Mouse (Mus musculus): Measurements from ENCODE around the gene Etv6. TPM values are rescaled to one million over a fixed set of nuclear protein-coding genes. Genes with fewer than 3 reads are reported as not detected.
A peak's percentile ranks its signal among the peaks of the same experiment; 100 is the strongest.

Gene Etv6
- polyA plus RNA-seq, 1 experiment = 25.8 TPM

GRCm38 (mm10) chr6:134202176-134202575 is 166.7 kb downstream of the Etv6 start:
- Histone ChIP-seq H3K27ac (ENCODE audit: insufficient read depth, low read length) (no peak overlapping the region), H3K4me1 (ENCODE audit: control insufficient read depth, insufficient read depth, low read length) (peaks cover 34% of the 10 kb centered on the region), H3K4me3 (ENCODE audit: insufficient read depth, low read length) (no peak overlapping the region)
- TF ChIP-seq CTCF (IDR thresholded peaks at IDR 0.05; ENCODE audit: borderline replicate concordance, insufficient read depth, low read length) = no peak
- TF ChIP-seq POLR2A (IDR thresholded peaks at IDR 0.05; ENCODE audit: low read depth, low read length) = no peak

GRCm38 (mm10) chr6:134205163-134205562 is 169.7 kb downstream of the Etv6 start:
- Histone ChIP-seq H3K4me3 (ENCODE audit: insufficient read depth, low read length) (no peak overlapping the region), H3K4me1 (ENCODE audit: control insufficient read depth, insufficient read depth, low read length) (peaks cover 30% of the 10 kb centered on the region), H3K27ac (ENCODE audit: insufficient read depth, low read length) (no peak overlapping the region)
- TF ChIP-seq POLR2A (IDR thresholded peaks at IDR 0.05; ENCODE audit: low read depth, low read length) (no peak), CTCF (IDR thresholded peaks at IDR 0.05; ENCODE audit: borderline replicate concordance, insufficient read depth, low read length) (no peak)

- peak overlapping the region; percentile 76 for H3K27ac ChIP-seq (ENCODE audit: insufficient read depth, low read length)
- peaks cover 27% of the 10 kb centered on the region for H3K4me1 ChIP-seq (ENCODE audit: control insufficient read depth, insufficient read depth, low read length)
- TF ChIP-seq CTCF (IDR thresholded peaks at IDR 0.05; ENCODE audit: borderline replicate concordance, insufficient read depth, low read length) = no peak
- TF ChIP-seq POLR2A (IDR thresholded peaks at IDR 0.05; ENCODE audit: low read depth, low read length) = no peak
- H3K4me3 ChIP-seq (ENCODE audit: insufficient read depth, low read length) = no peak overlapping the region
Observed at GRCm38 (mm10) chr6:134205726-134206125, 170.2 kb downstream of the Etv6 start.

- peaks cover 24% of the 10 kb centered on the region for H3K4me1 ChIP-seq (ENCODE audit: control insufficient read depth, insufficient read depth, low read length)
- no peak overlapping the region for H3K4me3 ChIP-seq (ENCODE audit: insufficient read depth, low read length)
- TF ChIP-seq POLR2A (IDR thresholded peaks at IDR 0.05; ENCODE audit: low read depth, low read length) (no peak), CTCF (IDR thresholded peaks at IDR 0.05; ENCODE audit: borderline replicate concordance, insufficient read depth, low read length) (no peak)
- peak overlapping the region; percentile 76 for H3K27ac ChIP-seq (ENCODE audit: insufficient read depth, low read length)
Observed at GRCm38 (mm10) chr6:134206251-134206650, 170.8 kb downstream of the Etv6 start.

- Histone ChIP-seq H3K4me3 (ENCODE audit: insufficient read depth, low read length) (no peak overlapping the region), H3K4me1 (ENCODE audit: control insufficient read depth, insufficient read depth, low read length) (peaks cover 24% of the 10 kb centered on the region), H3K27ac (ENCODE audit: insufficient read depth, low read length) (peak overlapping the region; percentile 21)
- TF ChIP-seq CTCF (IDR thresholded peaks at IDR 0.05; ENCODE audit: borderline replicate concordance, insufficient read depth, low read length) (no peak), POLR2A (IDR thresholded peaks at IDR 0.05; ENCODE audit: low read depth, low read length) (no peak)
Observed at GRCm38 (mm10) chr6:134207391-134208179, 172.1 kb downstream of the Etv6 start.

- Histone ChIP-seq H3K4me1 (ENCODE audit: control insufficient read depth, insufficient read depth, low read length) (peaks cover 24% of the 10 kb centered on the region), H3K27ac (ENCODE audit: insufficient read depth, low read length) (peak overlapping the region; percentile 21)
- no peak for TF ChIP-seq POLR2A (IDR thresholded peaks at IDR 0.05; ENCODE audit: low read depth, low read length)
- TF ChIP-seq CTCF (IDR thresholded peaks at IDR 0.05; ENCODE audit: borderline replicate concordance, insufficient read depth, low read length) = no peak
Observed at GRCm38 (mm10) chr6:134208180-134208952, 172.9 kb downstream of the Etv6 start.

GRCm38 (mm10) chr6:134210675-134211457 is 175.4 kb downstream of the Etv6 start:
- Histone ChIP-seq H3K27ac (ENCODE audit: insufficient read depth, low read length) (no peak overlapping the region), H3K4me1 (ENCODE audit: control insufficient read depth, insufficient read depth, low read length) (peaks cover 22% of the 10 kb centered on the region), H3K4me3 (ENCODE audit: insufficient read depth, low read length) (no peak overlapping the region)
- no peak for TF ChIP-seq CTCF (IDR thresholded peaks at IDR 0.05; ENCODE audit: borderline replicate concordance, insufficient read depth, low read length)
- TF ChIP-seq POLR2A (IDR thresholded peaks at IDR 0.05; ENCODE audit: low read depth, low read length) = no peak

More at GRCm38 (mm10) chr6:134208180-134208952, 172.9 kb downstream of the Etv6 start:
- H3K4me3 ChIP-seq (ENCODE audit: insufficient read depth, low read length) = no peak overlapping the region

- no peak overlapping the region for H3K4me3 ChIP-seq (ENCODE audit: insufficient read depth, low read length)
- TF ChIP-seq POLR2A (IDR thresholded peaks at IDR 0.05; ENCODE audit: low read depth, low read length) = no peak
- TF ChIP-seq CTCF (IDR thresholded peaks at IDR 0.05; ENCODE audit: borderline replicate concordance, insufficient read depth, low read length) = no peak
- no peak overlapping the region for H3K27ac ChIP-seq (ENCODE audit: insufficient read depth, low read length)
- peaks cover 17% of the 10 kb centered on the region for H3K4me1 ChIP-seq (ENCODE audit: control insufficient read depth, insufficient read depth, low read length)
Observed at GRCm38 (mm10) chr6:134211458-134211776, 175.9 kb downstream of the Etv6 start.

GRCm38 (mm10) chr6:134217747-134218146 is 182.2 kb downstream of the Etv6 start:
- Histone ChIP-seq H3K4me1 (ENCODE audit: control insufficient read depth, insufficient read depth, low read length) (peaks cover 7% of the 10 kb centered on the region), H3K27ac (ENCODE audit: insufficient read depth, low read length) (0 out of 2 replicates have a peak overlapping the region, but pooled peaks have one; percentile 4), H3K4me3 (ENCODE audit: insufficient read depth, low read length) (no peak overlapping the region)
- no peak for TF ChIP-seq POLR2A (IDR thresholded peaks at IDR 0.05; ENCODE audit: low read depth, low read length)
- no peak for TF ChIP-seq CTCF (IDR thresholded peaks at IDR 0.05; ENCODE audit: borderline replicate concordance, insufficient read depth, low read length)
